In the genomic region with DNA sequence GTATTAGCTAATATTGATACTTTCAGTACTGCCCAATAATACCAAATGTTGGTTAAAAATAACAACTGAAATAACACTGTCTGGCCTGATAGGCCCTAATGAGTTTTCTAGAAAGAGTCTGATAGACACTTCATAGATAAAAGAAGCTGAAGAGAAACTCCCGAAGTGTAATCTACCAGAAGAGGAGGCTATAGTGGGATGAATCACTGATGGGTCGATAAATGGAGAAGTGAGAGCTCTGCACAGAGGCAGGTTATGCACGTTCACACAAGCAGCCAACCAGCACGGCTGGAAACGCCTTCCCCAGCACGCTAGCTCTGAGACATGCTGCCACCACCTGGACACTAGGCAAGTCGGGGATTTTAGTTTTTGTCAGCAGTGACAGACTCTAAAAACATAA, we compare ENCODE assay signal across 8 mouse cellular contexts. TPM values are rescaled to one million over a fixed set of nuclear protein-coding genes. Genes with fewer than 3 reads are reported as not detected.
DNase-seq lines count a peak whose midpoint lies in the region; ATAC-seq and TF ChIP-seq lines count a peak whose summit lies in the region.

No protein-coding gene starts in this region.

- WGBS in heart, adult 2 months: under 1% methylated on average over 7 of the region's 7 CpGs
- 5% methylated on average over 7 of the region's 7 CpGs for WGBS in heart, embryonic 11.5 days (ENCODE audit: insufficient replicate concordance)
- WGBS in limb, embryonic 11.5 days: 13% methylated on average over 7 of the region's 7 CpGs

- no peaks in the 10 kb centered on the region for H3K9me3 ChIP-seq in heart, embryonic 11.5 days (replicated peaks; ENCODE audit: control insufficient read depth, low read length)
- no peaks in the 10 kb centered on the region for H3K9me3 ChIP-seq in limb, embryonic 11.5 days (ENCODE audit: control insufficient read depth, low read length)

- ATAC-seq in heart, embryonic 11.5 days (replicated peaks; ENCODE audit: insufficient number of reproducible peaks, low FRiP score, low TSS enrichment): no peak
- ATAC-seq in limb, embryonic 11.5 days (ENCODE audit: insufficient number of reproducible peaks, low FRiP score, low TSS enrichment, low read depth): no peak
- peak; percentile 83 for ATAC-seq in monocyte, adult 5-6 weeks (replicated peaks; ENCODE audit: insufficient number of reproducible peaks, low FRiP score, low TSS enrichment, poor library complexity, severe bottlenecking)

- H3K27ac ChIP-seq in heart, adult 2 months: no peak overlapping the region
- no peak overlapping the region for H3K27ac ChIP-seq in heart, embryonic 11.5 days (ENCODE audit: low read depth, low read length)
- H3K27ac ChIP-seq in limb, embryonic 11.5 days (replicated peaks; ENCODE audit: low read depth, low read length): no peak overlapping the region

- H3K4me2 ChIP-seq in heart, embryonic 11.5 days: no peak overlapping the region; the same call in 1 of the 2 replicates
- H3K4me2 ChIP-seq in limb, embryonic 11.5 days (ENCODE audit: low read depth, severe bottlenecking): no peak overlapping the region

- no peak overlapping the region for H3K9ac ChIP-seq in heart, adult 2 months (ENCODE audit: low read depth, low read length)
- no peak overlapping the region for H3K9ac ChIP-seq in heart, embryonic 11.5 days (ENCODE audit: low read depth, low read length)
- H3K9ac ChIP-seq in limb, embryonic 11.5 days (ENCODE audit: low read length): no peak overlapping the region

- H3K27me3 ChIP-seq in heart, adult 2 months (ENCODE audit: control insufficient read depth, insufficient read depth, low read length): no peaks in the 10 kb centered on the region
- H3K27me3 ChIP-seq in heart, embryonic 11.5 days (ENCODE audit: control insufficient read depth, insufficient read depth, low read length): no peaks in the 10 kb centered on the region
- no peaks in the 10 kb centered on the region for H3K27me3 ChIP-seq in limb, embryonic 11.5 days (ENCODE audit: control insufficient read depth, insufficient read depth, low read length)
- H3K27me3 ChIP-seq in splenic B cell, adult 2 months (ENCODE audit: control insufficient read depth, insufficient read depth, low read length, poor library complexity, severe bottlenecking): no peaks in the 10 kb centered on the region

- TF ChIP-seq CTCF in heart, adult 2 months (IDR thresholded peaks at IDR 0.05): peak; percentile 68

- H3K36me3 ChIP-seq in heart, adult 2 months (ENCODE audit: control insufficient read depth, insufficient read depth, low read length): peaks cover 5% of the 10 kb centered on the region; the same call in 1 of the 2 replicates
- H3K36me3 ChIP-seq in heart, embryonic 11.5 days (ENCODE audit: control insufficient read depth, insufficient read depth, low read length): no peaks in the 10 kb centered on the region
- no peaks in the 10 kb centered on the region for H3K36me3 ChIP-seq in limb, embryonic 11.5 days (ENCODE audit: control insufficient read depth, insufficient read depth, low read length)
- no peaks in the 10 kb centered on the region for H3K36me3 ChIP-seq in splenic B cell, adult 2 months (ENCODE audit: control insufficient read depth, insufficient read depth, low read length, poor library complexity, severe bottlenecking)

- peaks cover 8% of the 10 kb centered on the region for H3K4me1 ChIP-seq in heart, adult 2 months (ENCODE audit: control insufficient read depth, insufficient read depth, low read length)
- H3K4me1 ChIP-seq in heart, embryonic 11.5 days (ENCODE audit: control insufficient read depth, insufficient read depth, low read length): peaks cover 14% of the 10 kb centered on the region
- peaks cover 10% of the 10 kb centered on the region; the same call in 1 of the 2 replicates for H3K4me1 ChIP-seq in limb, embryonic 11.5 days (ENCODE audit: control insufficient read depth, insufficient read depth, low read length)

- no peaks in the 10 kb centered on the region for H3K79me2 ChIP-seq in heart, adult 2 months (replicated peaks; ENCODE audit: control insufficient read depth, insufficient read depth, low read length)

- no peak for TF ChIP-seq POLR2A in heart, adult 2 months (IDR thresholded peaks at IDR 0.05; ENCODE audit: insufficient read depth, low read depth, low read length)

- intact Hi-C loops in heart, adult 2 months (cut with DNase I): loop anchor here (2.0 to 10.0 kb wide), 6 partner anchors 86 to 714 kb away; partner anchors contain the start of gene Depdc1b

- TF ChIP-seq EP300 in heart, adult 2 months (IDR thresholded peaks at IDR 0.05; ENCODE audit: insufficient read depth, low read depth, low read length): peak; percentile 60; the same call in 1 of the 2 replicates

- H3K4me3 ChIP-seq in heart, adult 2 months: no peak overlapping the region
- H3K4me3 ChIP-seq in heart, embryonic 11.5 days (ENCODE audit: low read depth, low read length): no peak overlapping the region
- no peak overlapping the region for H3K4me3 ChIP-seq in limb, embryonic 11.5 days (ENCODE audit: low read depth, low read length)

- peak; percentile 61 to 75 for DNase-seq in heart, adult 2 months
- peak; percentile 59 to 78 for DNase-seq in cerebellum, postnatal 25 days
- DNase-seq in gastrocnemius, postnatal 25 days: peak; percentile 41
- peak; percentile 72 to 77 for DNase-seq in kidney, adult 8-10 months
- peak; percentile 72 for DNase-seq in limb, embryonic 11.5 days (ENCODE audit: low spot score)
- DNase-seq in splenic B cell, adult 2 months (ENCODE audit: low read depth, low spot score): peak; percentile 91

RNA-seq across cellular contexts. Expression of gene Smim15, which starts 2.9 kb away (rescaled TPM):
- total RNA-seq in heart, adult 2 months (2021): 10 to 100 TPM; 21.5 to 21.8 TPM
- polyA plus RNA-seq in heart, adult 2 months (2012; rRNA removed): 6.7 and 13.5 TPM in 2 replicates
- polyA plus RNA-seq in heart, embryonic 11.5 days (2014; fragmentation: Nextera tagmentation; extraction: Ambion mirVana): 32.3 and 32.7 TPM in 2 replicates
- 10 to 100 TPM; 14.2 to 15.9 TPM for total RNA-seq in gastrocnemius, postnatal 25 days (2021)
- polyA plus RNA-seq in limb, embryonic 11.5 days (2014; fragmentation: Nextera tagmentation; extraction: Ambion mirVana): 59.2 and 61.9 TPM in 2 replicates
- 119 to 177 TPM (median 170 TPM) in 3 replicates for total RNA-seq in monocyte, adult 5-6 weeks (2017)

Comparison
In these comparisons a context has a peak if more than half of its experiments do, and no peak if none do; other contexts are left out.
1. DNase-seq: peak in every context shown above with its lines; median percentile 91 in splenic B cell, adult 2 months; 74 in kidney, adult 8-10 months; 72 in limb, embryonic 11.5 days; 68 in cerebellum, postnatal 25 days; 68 in heart, adult 2 months; 41 in gastrocnemius, postnatal 25 days.